Mouse (Mus musculus): ENCODE results near the gene Katna1. TPM values are rescaled to one million over a fixed set of nuclear protein-coding genes. Genes with fewer than 3 reads are reported as not detected.
A peak's percentile ranks its signal among the peaks of the same experiment; 100 is the strongest.

Katna1 gene
- total RNA-seq, 2 experiments from 2014 or later, result 16.6 to 18.3 TPM

DNA sequence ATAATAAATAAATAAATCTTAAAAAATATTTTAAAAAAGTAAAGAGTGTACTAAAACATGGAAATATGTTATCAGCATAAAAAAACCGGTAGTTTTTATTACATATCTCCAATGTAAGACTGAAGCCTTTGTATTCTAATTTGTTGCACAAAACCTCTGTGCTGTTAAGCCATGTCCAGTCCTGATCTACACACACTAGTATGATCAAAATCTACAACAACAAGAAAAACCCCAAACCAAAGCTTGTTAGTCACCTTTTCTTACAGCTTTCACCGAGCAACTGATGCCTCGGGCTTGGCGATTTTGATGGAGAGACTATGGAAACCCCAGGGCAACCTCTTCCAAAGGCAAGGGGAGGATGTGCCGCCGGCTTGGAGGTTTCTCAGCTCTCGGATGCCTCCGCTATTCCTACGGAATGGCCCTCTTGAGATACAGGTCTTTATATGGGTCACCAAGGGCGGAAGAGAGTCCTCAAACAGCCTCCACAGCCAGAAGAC, 66.5 kb downstream of the Katna1 start:
- TF ChIP-seq CTCF (conservative IDR thresholded peaks at IDR 0.05), result no peak
- no peak for DNase-seq (ENCODE audit: low spot score in 2 of 2)
- peak overlapping the region; percentile 85 for H3K4me3 ChIP-seq
- peak overlapping the region; percentile 91 for H3K27ac ChIP-seq

DNA sequence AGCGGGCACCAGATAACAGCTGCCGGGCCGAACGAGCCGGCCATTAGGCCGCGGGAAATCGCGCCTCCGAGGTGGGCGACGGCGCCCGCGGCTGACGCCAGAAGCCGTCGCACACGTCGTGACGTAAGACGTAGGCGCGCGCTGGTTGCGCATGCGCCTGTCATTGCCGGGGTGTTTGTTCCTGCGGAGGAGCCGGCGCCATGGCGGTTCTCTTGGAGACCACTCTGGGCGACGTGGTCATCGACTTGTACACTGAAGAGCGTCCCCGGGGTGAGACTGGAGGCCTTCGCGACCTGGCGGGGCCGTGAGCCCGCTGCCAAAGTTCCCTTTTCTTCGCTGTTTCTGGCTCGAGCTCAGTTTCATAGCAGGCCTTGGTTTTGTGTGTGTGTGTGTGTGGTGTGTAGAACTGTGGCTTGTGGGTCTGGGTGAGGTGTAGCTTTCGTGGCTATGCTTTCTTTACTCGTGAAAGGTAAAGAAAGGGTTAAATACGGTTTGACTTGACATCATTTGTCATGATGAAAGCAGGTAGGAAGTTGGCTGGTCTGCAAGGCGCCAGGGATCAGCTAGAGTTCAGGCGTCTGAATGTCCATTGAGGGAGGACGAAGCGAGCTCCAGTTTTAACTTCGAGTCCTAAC, 67.1 kb downstream of the Katna1 start, which contains the start of the genes Ginm1 and Ppil4:
Gene Ginm1 (minus strand): TSS at position 74 of the 635 bp plus-strand sequence.
Gene Ppil4 (plus strand): TSS at position 141 of the 635 bp plus-strand sequence.
- Histone ChIP-seq H3K4me3 (peak within 1 kb of the TSS; percentile 85), H3K27ac (peak within 1 kb of the TSS; percentile 91)
- no peak for TF ChIP-seq CTCF (conservative IDR thresholded peaks at IDR 0.05)
- peak; percentile 84 to 92 for DNase-seq (ENCODE audit: low spot score in 2 of 2)

DNA sequence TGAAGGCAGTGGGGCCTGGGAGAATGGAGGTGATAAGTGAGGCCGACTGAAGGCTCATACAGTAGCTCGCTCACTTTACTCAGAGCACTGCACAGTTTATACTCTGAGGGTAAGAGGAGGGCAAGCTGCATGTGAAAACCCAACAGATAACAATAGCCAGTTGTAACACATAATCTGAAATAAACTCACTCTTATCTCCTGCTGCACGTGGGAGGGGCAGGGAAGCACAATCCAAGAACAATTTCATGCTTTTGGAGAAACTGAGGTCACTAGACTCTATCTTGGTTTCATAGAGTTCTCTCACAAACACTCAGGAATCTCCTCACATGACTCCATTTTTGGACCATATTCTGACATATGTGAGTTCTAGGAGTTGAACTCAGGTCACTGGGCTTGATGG, 75.5 kb downstream of the Katna1 start:
- H3K4me3 ChIP-seq, result no peak overlapping the region
- H3K27ac ChIP-seq, result no peak overlapping the region
- TF ChIP-seq CTCF (conservative IDR thresholded peaks at IDR 0.05), result no peak
- no peak for DNase-seq (ENCODE audit: low spot score in 2 of 2)

DNA sequence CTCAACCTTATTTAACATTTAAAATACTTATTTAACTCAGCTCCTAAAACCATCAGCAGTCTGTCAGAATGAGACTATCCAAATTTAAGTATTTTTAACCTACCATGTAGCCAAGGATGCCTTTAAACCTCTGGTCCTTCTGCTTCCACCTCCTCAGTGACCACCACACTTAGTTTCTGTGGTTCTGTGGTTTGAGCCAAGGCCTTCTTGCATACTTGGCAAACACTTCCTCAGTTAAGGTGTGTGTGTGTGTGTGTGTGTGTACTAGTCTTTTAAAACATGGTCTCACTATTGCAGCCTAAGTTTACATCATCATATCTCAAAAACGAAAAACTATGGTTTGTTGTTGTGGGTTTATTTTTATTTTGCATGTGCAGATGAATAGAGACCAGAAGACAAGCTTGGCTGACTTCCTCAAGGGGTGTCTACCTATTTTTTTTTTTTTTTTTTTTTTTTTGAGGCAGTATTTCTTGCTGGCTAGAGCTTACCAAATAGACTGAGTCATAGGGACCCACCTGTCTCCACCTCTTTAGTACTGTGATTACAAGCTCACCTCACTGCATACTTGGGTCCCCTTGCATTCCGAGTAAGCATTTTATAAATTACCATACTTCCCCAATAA, 76.8 kb downstream of the Katna1 start:
- Histone ChIP-seq H3K4me3 (no peak overlapping the region), H3K27ac (no peak overlapping the region)
- no peak for TF ChIP-seq CTCF (conservative IDR thresholded peaks at IDR 0.05)
- DNase-seq (ENCODE audit: low spot score in 2 of 2), result no peak

GRCm38 (mm10) chr10:7809937-7810336, 84.1 kb downstream of the Katna1 start:
- DNase-seq (ENCODE audit: low spot score in 2 of 2), result peak; percentile 65 to 69
- H3K4me3 ChIP-seq, result no peak overlapping the region
- peak; percentile 87 for TF ChIP-seq CTCF (conservative IDR thresholded peaks at IDR 0.05)
- no peak overlapping the region for H3K27ac ChIP-seq

Other genes starting within 250 kb of the Katna1 start
- gene Lrp11, start 136.2 kb upstream of the Katna1 start, total RNA-seq (2021), result 100 to 1,000 TPM; 197 to 200 TPM
- 1 to 10 TPM; 5.8 to 8.2 TPM for gene Nup43, start 58.5 kb upstream of the Katna1 start, total RNA-seq (2021)
- gene Pcmt1, start 44.9 kb upstream of the Katna1 start, total RNA-seq (2021), result 100 to 1,000 TPM; 151 to 162 TPM
- 10 to 100 TPM; 32.6 to 35.8 TPM for gene Lats1, start 44.8 kb upstream of the Katna1 start, total RNA-seq (2021)
- gene Ginm1, start 66.8 kb downstream of the Katna1 start, total RNA-seq (2021), result 10 to 100 TPM; 21.4 to 22.1 TPM
- gene Ppil4, start 66.9 kb downstream of the Katna1 start, total RNA-seq (2021), result 10 to 100 TPM; 36.3 to 38.3 TPM
- gene Zc3h12d, start 106.5 kb downstream of the Katna1 start, total RNA-seq (2021), result under 1 TPM in 1 of 2 experiments, not detected in 1; 0.10 TPM
- gene Tab2, start 230.2 kb downstream of the Katna1 start, total RNA-seq (2021), result 10 to 100 TPM; 57.3 to 58.0 TPM

All from layer of hippocampus, adult 2 months (tissue).